Mouse (Mus musculus): ENCODE data around the gene Bcl6b.

Bcl6b gene

DNA sequence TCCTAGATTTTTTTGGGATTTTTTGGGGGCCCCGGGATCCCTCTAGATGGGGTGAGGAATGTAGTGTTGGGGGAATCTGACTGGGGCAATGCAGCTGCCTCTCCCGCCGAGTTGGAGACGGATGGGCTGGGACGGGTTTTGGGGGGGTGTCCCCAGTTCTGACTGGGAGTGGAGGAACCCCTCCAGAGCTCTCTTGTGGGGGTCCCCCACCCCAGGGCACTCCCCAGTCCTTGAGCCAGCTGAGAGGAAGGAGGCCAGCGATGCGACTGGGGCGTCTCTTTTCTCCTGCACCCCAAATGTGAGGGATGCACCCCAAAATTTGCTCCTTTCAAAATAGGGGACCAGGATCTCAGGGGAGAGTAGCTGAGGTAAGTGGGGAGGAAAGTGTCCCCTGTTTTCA, 3.4 kb upstream of the Bcl6b start:
- DNase-seq (ENCODE audit: low spot score): no peak

DNA sequence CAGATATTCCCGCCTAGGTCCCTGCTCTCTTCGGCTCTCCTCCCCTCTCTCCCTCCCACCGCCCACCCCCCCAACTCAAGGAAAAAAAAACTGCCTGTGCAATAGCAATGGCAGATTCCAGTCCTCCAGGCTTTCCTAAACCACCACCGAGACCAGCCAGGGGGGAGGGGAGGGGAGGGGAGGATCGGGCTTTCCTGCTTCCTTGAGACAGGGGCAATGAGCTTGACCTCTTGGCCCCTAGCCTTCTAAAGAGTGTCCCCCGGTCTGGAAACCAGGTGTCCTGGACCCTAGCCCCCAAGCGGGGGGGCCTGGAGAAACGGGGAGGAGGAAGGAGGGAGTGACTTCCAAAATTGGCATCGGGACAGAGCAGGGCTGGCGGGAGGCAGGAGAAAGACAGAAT, 2.9 kb upstream of the Bcl6b start:
- DNase-seq (ENCODE audit: low spot score): peak; percentile 46

DNA sequence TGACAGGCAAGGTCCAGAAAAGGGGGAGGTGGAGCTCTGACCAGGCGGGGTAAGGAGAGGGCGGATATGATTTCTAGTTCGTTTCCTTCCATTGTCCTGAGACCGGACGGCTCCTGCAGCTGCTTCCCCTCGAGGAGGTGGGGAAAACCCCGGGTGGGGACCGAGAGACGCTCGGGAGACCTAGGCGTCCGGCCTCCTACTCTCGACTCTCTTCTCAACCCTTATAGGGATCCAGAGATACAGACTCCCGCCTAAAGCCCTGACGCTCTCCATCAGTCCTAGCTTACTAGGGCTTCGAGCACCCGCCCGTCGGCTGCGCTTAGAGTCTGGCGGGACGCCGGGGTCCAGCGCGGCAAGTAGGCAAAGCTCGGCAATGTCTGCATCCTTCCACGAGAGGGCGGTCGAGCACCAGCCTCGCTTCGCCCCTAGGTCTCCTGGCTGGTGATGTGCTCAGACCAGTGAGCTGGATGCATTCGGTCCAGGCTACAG, 685 bp upstream of the Bcl6b start:
- DNase-seq (ENCODE audit: low spot score): peak; percentile 86

- peak; percentile 83 for DNase-seq (ENCODE audit: low spot score)
Observed at GRCm38 (mm10) chr11:70228828-70229227, 770 bp downstream of the Bcl6b start.

GRCm38 (mm10) chr11:70227661-70228245, 1.8 kb downstream of the Bcl6b start:
- DNase-seq (ENCODE audit: low spot score): no peak

- DNase-seq (ENCODE audit: low spot score): no peak
Observed at GRCm38 (mm10) chr11:70227126-70227525, 2.5 kb downstream of the Bcl6b start.

DNA sequence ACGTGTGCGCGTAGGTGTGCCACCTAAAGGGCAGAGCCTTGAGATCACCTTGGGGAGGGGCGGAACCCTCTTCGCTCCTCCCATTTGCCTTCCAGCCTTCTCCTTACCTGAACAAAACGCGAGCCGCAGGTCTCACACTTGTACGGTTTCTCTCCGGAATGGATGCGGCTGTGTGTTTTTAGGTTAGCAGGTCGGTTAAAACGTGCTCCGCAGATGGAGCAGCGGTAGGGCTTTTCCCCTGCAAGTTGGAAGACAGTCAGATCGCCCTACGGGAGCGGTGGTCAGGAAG, 3.1 kb downstream of the Bcl6b start:
- DNase-seq (ENCODE audit: low spot score): no peak

GRCm38 (mm10) chr11:70225798-70226601, 3.6 kb downstream of the Bcl6b start:
- no peak for DNase-seq (ENCODE audit: low spot score)

- no peak for DNase-seq (ENCODE audit: low spot score)
Observed at GRCm38 (mm10) chr11:70223724-70224123, 5.9 kb downstream of the Bcl6b start.

DNA sequence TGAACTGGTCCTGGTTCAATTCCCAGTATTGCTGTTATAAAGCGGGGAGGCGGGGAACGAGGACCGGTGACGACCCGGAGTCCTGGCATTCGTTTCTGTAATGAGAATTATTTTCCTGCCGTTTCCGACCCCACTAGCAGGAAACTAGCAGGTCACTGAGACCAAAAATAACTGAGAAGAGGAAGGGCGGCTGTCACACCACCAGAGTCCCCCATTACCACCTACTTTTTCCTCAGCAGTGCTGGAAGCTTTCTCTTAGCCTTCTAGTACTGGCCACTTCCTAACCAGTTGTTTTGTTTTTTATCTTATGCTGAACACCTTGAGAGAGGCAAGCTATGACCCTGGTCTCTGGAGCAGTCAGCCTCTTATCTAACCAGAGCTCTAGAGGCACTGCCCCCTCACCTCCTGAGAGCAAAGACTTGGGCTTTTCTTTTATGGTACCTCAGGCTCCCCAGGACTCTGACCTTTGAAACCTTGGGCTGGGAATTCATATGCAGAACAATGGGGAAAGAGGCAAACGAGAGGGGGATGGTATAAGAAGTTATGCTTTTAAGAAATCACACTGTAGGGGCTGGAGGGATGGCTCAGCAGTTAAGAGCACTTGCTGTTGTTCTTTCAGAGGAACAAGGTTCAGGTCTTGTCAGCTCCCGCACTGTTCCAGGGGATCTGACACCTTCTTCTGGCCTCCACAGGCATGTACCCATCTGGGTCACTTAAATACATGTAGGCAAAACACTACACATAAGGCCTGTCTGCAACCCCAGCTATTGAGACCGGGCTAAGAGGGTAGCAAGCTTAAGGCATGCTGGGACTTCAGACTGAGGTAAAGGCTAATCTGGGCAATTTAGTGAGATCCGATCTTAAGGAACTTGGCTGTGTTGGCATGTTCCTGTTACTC, 7.7 kb downstream of the Bcl6b start:
- DNase-seq (ENCODE audit: low spot score): no peak

DNA sequence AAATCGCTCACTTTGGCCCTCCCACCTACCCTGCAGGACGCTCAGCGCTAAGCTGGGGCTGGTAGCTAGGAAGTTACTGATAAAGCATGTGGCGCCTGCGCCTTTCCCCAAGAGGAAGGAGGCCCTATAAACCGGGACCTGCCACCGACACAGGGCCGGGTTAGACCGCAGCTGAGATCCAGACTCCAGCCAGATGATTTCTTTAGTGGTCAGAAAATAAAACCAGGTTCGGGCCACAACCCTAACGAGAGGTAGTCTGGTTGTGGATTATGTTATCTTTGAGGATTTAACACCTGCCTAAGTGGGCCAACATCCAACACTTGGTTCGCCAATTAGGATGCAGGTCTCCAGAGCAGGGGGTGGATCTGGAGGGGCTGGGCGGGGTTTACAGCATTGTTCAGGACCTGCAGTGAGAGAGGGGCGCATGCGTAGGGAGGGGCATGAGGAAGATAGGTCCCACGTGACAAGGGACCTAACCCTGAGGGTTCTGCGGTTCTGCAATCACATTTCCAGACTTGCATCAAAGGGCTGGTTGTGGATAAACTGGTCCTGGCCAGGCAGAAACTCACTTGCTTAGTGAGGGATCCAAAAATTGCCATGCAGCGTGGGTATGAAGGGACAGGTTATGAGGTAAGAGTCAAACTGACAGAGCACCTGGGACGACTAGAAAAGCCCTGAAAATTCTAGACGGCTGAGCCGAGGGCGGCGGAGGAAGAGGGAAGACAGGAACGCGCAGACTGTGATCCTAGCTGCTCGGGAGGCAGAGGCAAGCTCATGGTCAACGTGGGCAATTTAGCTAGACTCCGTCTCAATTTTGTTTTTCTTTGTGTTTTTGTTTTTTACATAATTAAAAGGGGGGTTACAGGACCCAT, 8.6 kb downstream of the Bcl6b start, which contains the start of gene Slc16a13:
Slc16a13 (minus strand) TSS at position 334 of the 872 bp plus-strand sequence.
- DNase-seq (ENCODE audit: low spot score): peak; percentile 94

DNA sequence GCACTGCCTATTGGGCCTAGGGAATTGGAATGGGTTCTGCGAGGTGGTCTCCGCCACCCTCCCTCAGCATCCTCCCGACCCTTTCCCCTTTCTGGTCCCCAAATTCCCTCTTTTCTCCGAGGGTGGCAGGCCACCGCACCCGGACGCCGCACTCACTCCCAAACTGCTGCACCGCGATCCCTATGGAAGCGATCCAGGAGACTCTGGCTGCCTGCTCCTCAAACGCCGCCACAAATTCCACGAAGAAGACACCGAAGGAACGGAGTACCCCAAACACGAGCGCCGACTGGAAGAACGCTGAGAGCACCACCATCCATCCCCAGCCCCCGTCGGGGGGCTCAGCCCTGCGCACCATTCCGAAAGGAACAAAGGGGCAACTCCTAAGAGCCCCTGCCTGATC, 9.3 kb downstream of the Bcl6b start:
- DNase-seq (ENCODE audit: low spot score): no peak

- no peak for DNase-seq (ENCODE audit: low spot score)
Observed at GRCm38 (mm10) chr11:70219873-70220272, 9.7 kb downstream of the Bcl6b start.

- no peak for DNase-seq (ENCODE audit: low spot score)
Observed at GRCm38 (mm10) chr11:70218741-70219470, 10.7 kb downstream of the Bcl6b start.

- DNase-seq (ENCODE audit: low spot score): no peak
Observed at GRCm38 (mm10) chr11:70218039-70218438, 11.6 kb downstream of the Bcl6b start.

DNA sequence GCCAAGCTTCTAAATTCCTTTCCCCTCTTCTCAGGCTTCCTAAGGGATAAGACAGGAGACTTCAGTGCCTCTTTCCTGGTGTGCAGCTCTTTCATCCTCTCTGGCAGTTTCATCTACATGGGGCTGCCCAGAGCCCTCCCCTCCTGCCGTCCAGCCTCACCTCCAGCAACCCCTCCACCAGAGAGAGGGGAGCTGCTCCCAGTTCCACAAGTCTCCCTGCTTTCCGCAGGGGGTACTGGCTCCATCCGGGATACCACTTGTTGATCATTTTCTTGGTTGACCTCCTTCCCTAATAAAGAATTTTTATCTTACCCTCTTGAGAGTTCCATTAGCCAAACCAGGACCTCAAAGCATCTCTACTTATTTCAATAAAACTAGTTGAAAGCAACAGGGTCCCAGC, 13.5 kb downstream of the Bcl6b start:
- no peak for DNase-seq (ENCODE audit: low spot score)

GRCm38 (mm10) chr11:70215301-70215700, 14.3 kb downstream of the Bcl6b start:
- DNase-seq (ENCODE audit: low spot score): no peak

DNA sequence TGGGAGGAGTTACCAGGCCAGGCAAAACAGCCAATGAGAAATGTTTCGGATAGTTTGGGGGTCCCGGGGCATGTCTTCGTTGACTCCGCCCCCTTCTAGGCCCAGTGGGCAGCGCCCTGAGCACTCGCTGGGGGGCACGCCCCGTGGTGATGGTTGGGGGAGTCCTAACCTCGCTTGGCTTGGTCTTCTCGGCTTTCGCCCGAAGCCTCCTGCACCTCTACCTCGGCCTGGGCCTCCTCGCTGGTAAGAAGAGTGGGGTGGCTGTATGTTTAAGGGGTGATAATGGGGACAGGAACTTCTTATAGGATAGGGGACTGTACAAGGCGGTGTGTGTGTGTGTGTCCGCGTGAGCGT, 14.8 kb downstream of the Bcl6b start:
- no peak for DNase-seq (ENCODE audit: low spot score)

DNA sequence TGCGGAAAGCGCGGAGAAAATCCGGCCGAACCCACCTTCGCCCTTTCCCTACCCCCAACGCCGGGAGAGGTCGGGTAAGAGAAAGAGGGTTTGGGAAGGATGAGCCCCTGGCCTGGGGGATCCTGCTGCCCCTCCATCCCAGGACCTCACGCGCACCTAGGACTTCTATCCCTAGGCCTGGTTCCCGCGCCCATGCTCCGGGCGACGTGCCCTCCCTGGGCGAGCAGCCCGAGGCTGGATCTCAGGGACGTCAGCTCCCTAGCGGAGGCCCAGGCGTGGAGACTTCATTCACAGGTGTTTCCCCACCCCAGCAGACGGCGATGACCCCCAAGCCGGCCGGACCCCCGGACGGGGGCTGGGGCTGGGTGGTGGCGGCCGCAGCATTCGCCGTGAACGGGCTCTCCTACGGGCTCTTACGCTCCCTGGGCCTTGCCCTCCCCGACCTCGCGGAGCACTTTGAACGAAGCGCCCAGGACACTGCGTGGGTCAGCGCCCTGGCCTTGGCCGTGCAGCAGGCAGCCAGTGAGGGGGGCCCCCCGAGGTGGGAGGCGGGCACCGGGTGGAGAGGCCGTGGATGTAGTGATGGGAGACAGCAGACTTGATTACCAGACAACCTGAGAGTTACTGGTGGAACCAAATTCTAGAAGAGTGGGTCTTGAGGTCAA, 15.3 kb downstream of the Bcl6b start:
- DNase-seq (ENCODE audit: low spot score): no peak

DNA sequence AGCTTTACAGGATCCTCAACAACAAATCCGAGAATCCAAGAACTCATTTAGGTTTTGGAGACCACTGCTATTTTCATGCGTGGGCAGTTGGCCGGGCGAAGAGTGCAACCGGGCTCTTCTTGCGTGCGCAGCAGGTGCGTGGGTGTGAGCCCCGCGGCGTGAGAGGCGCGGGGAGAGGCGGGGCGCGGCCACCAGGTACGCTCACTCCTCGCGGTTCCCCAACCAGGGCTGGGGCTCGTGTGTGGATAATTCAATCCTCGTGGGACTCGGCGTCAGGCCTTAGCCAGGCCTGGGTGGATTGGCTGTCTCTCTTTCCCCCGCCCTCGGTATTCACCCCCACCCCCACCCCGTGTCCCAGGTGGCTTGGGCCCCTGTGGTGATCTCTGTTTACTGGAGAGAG, 15.9 kb downstream of the Bcl6b start:
- no peak for DNase-seq (ENCODE audit: low spot score)

DNA sequence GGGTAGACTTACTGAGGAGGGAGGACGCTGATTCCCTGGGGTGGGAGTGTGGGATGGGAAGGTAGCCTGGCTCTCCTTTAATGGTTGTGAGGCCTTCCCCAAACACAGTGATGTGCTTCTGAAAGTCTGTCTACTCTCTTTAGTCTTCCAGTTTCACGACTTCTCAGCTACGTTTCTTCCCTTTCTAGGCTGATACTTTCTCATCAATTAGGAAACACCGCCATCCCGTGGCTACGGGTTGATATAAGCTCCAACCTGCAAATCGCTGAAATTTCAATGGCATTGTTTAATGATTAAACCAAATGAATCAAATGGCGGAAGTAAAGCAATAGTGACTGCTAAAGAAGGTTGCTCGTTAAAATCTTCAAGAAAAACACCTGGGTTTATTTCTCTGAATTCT, 16.7 kb downstream of the Bcl6b start:
- DNase-seq (ENCODE audit: low spot score): peak; percentile 82
